Mouse (Mus musculus) MEL (cell line): ENCODE measurements around the gene Psmg3.

Source experiments
- CTCF ChIP-seq, 3 experiments: IDR thresholded peaks in 2 of 3; conservative IDR thresholded peaks in 1 of 3; 2 replicates each; pipeline ENCODE4 v1.5.1; 2011 to 2012; ENCODE audit warnings: low read length in 3 of 3, low read depth in 2 of 3, mild to moderate bottlenecking in 2 of 3, improper control_type of control experiment in 1 of 3, inconsistent platforms in 1 of 3, mixed read lengths in 1 of 3, moderate library complexity in 1 of 3; ENCODE audit not compliant: control insufficient read depth in 1 of 3, insufficient read depth in 1 of 3, poor library complexity in 1 of 3, severe bottlenecking in 1 of 3
- GATA1 ChIP-seq: IDR thresholded peaks from 2 replicates; pipeline ENCODE4 v1.6.1; 2011; ENCODE audit warnings: low read depth, low read length, improper control_type of control experiment
- POLR2A ChIP-seq, 2 experiments: IDR thresholded peaks; 2 replicates each; pipeline ENCODE4 v1.6.1; 2011 to 2012; ENCODE audit warnings: low read length in 2 of 2, mild to moderate bottlenecking in 2 of 2, control low read depth in 1 of 2, improper control_type of control experiment in 1 of 2, low read depth in 1 of 2, moderate library complexity in 1 of 2; ENCODE audit not compliant: control insufficient read depth in 1 of 2, insufficient read depth in 1 of 2, poor library complexity in 1 of 2
- TAL1 ChIP-seq: IDR thresholded peaks from 2 replicates; pipeline ENCODE4 v1.6.1; 2012; ENCODE audit warnings: mild to moderate bottlenecking, inconsistent platforms, low read length, moderate library complexity, mixed read lengths

DNA sequence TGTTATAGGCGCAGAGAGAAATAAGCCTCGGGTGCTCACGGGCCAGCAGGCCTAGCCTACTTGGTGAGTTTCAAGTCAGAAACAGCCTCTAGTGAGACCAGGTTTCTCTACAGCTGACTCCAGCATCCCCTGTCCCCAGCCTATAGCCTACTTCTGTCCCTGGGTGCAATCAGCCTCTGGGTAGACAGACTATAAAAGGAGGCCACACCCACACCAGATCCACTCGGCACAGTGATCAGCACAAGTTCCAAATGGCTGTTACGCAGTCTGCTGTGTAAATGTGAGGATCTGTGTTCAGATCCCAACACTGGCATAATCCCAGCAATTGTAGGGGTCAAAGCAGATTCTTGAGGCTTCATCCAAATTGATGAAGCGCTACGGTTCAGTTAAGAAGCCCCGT is 23.5 kb downstream of the Psmg3 start:
- no peak for TF ChIP-seq TAL1
- no peak for TF ChIP-seq CTCF (IDR thresholded peaks at IDR 0.05 in 2 of 3, conservative IDR thresholded peaks at IDR 0.05 in 1 of 3; ENCODE audit: control insufficient read depth in 1 of 3, insufficient read depth in 1 of 3, low read depth in 2 of 3, low read length in 3 of 3, poor library complexity in 1 of 3, severe bottlenecking in 1 of 3)
- peak in 1 of 2 experiments; percentile 24; a peak in 1 of 4 replicates for TF ChIP-seq POLR2A (IDR thresholded peaks at IDR 0.05; ENCODE audit: control insufficient read depth in 1 of 2, insufficient read depth in 1 of 2, low read depth in 1 of 2, low read length in 2 of 2, poor library complexity in 1 of 2)
- TF ChIP-seq GATA1: 0 out of 2 replicates have a peak, but pooled peaks have one; percentile 3
